Mouse (Mus musculus): ENCODE results near the gene Guf1.

DNA sequence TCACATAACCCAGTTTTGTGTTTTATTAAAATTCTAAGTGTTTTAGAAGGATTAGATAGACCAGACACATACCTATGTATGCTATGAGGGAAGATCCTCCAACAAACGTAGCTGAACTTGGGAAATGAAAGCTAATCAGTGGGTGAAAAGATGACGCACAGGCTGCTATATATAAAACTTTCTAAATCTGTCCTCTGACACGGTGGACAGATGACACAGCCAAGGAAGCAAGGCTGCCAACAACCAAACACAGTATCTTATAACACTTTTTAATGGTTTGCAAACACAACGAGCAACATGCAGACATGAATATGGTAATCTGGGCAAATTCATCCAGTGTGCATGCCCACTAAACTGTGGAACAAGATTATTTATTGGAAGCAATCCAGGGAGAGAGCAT lies 14.2 kb upstream of the Guf1 start, which contains the start of gene Yipf7:
- no peak for TF ChIP-seq POLR2A (IDR thresholded peaks at IDR 0.05; ENCODE audit: low read depth, low read length)
- no peak for TF ChIP-seq CTCF (conservative IDR thresholded peaks at IDR 0.05; ENCODE audit: insufficient read depth, insufficient read length, low read depth, low read length)

Measured in kidney, adult 2 months (tissue).